Mouse (Mus musculus): Measurements from ENCODE around the gene Slit3.

GRCm38 (mm10) chr11:35388471-35388870 is 267.4 kb downstream of the Slit3 start:
- TF ChIP-seq CTCF (IDR thresholded peaks at IDR 0.05; ENCODE audit: low read depth) (no peak), EP300 (IDR thresholded peaks at IDR 0.05; ENCODE audit: low read depth) (no peak)

Data from liver, embryonic 14.5 days (tissue).